Comparison of ENCODE assay signal across 9 mouse cellular contexts in the genomic region with DNA sequence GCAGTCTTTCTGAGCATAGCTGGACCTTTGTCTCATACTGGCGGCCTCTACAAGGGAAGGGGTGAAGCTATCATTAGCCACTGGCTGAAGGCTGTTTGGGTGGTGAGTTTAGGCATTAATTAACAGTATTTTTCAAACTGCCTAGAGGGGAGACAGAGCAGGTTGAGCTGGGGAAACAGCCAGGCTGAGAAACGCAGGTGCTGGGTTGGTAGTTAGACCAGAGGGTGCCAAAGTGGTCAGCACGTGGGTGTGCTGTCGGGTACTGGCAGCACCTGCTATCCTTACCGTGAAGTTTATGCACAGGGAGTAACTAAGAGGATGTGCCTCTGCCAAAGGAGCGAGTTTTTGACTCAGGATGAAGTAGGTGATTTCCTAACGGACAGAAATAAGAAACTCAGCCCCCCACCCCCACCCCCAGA. TPM values are rescaled to one million over a fixed set of nuclear protein-coding genes. Genes with fewer than 3 reads are reported as not detected.
DNase-seq lines count a peak whose midpoint lies in the region; ATAC-seq and TF ChIP-seq lines count a peak whose summit lies in the region.
"Had no signal": no experiment of that assay in that cellular context is flagged by ENCODE, and none has a peak within 500 bp of the region (broad histone marks: within the 10 kb centered on the region; RNA-seq: fewer than 3 reads in every experiment).

No protein-coding gene starts in this region.

- no peak for DNase-seq in heart, adult 11 months
- peak; percentile 85 for DNase-seq in brain, embryonic 14.5 days (ENCODE audit: low read depth)
- peak; percentile 4 for DNase-seq in hindbrain, embryonic 10.5 days (ENCODE audit: low spot score)
- DNase-seq in midbrain, embryonic 11.5 days (ENCODE audit: low spot score, missing footprints) = peak; percentile 87
- DNase-seq in adrenal gland, postnatal 25 days = no peak
- DNase-seq in left cerebral cortex, postnatal 36 days (ENCODE audit: low spot score in 2 of 2) = no peak
- DNase-seq in gastrocnemius, postnatal 4 days (ENCODE audit: low spot score in 2 of 2) = no peak
- DNase-seq: lung, adult 2 months had no signal

- no peaks in the 10 kb centered on the region for H3K36me3 ChIP-seq in heart, embryonic 12.5 days
- H3K36me3 ChIP-seq in hindbrain, embryonic 10.5 days = no peaks in the 10 kb centered on the region
- no peaks in the 10 kb centered on the region for H3K36me3 ChIP-seq in midbrain, embryonic 11.5 days (ENCODE audit: control insufficient read depth, insufficient read depth, low read length)

- H3K9ac ChIP-seq in heart, embryonic 12.5 days = no peak overlapping the region
- H3K9ac ChIP-seq in midbrain, embryonic 11.5 days (ENCODE audit: low read length) = no peak overlapping the region

- intact Hi-C loops in left cerebral cortex, postnatal 36 days (cut with DNase I) = no loop called here

- TF ChIP-seq CTCF in brain, embryonic 14.5 days (IDR thresholded peaks at IDR 0.05; ENCODE audit: borderline replicate concordance, extremely low read depth, insufficient read depth, insufficient read length) = no peak

- H3K4me3 ChIP-seq in heart, embryonic 12.5 days = no peak overlapping the region
- H3K4me3 ChIP-seq in hindbrain, embryonic 10.5 days = 0 out of 2 replicates have a peak overlapping the region, but pooled peaks have one; percentile 6
- no peak overlapping the region for H3K4me3 ChIP-seq in midbrain, embryonic 11.5 days (ENCODE audit: low read depth, low read length)

- H3K4me2 ChIP-seq in heart, embryonic 12.5 days = 0 out of 2 replicates have a peak overlapping the region, but pooled peaks have one; percentile 28
- H3K4me2 ChIP-seq in midbrain, embryonic 11.5 days = no peak overlapping the region

- no peaks in the 10 kb centered on the region for H3K9me3 ChIP-seq in heart, embryonic 12.5 days (replicated peaks)
- no peaks in the 10 kb centered on the region for H3K9me3 ChIP-seq in hindbrain, embryonic 10.5 days
- no peaks in the 10 kb centered on the region for H3K9me3 ChIP-seq in midbrain, embryonic 11.5 days (ENCODE audit: control insufficient read depth, low read length)

- 65% methylated on average over 7 of the region's 7 CpGs for WGBS in heart, embryonic 12.5 days
- 65% methylated on average over 7 of the region's 7 CpGs for WGBS in hindbrain, embryonic 10.5 days
- 76% methylated on average over 7 of the region's 7 CpGs for WGBS in midbrain, embryonic 11.5 days

- ATAC-seq in heart, embryonic 12.5 days (ENCODE audit: insufficient number of reproducible peaks, low FRiP score) = no peak
- peak; percentile 39 for ATAC-seq in midbrain, embryonic 11.5 days (ENCODE audit: low FRiP score)

- no peak for TF ChIP-seq POLR2A in brain, embryonic 14.5 days (IDR thresholded peaks at IDR 0.05; ENCODE audit: borderline replicate concordance, extremely low read depth, insufficient read depth, insufficient read length, poor library complexity, severe bottlenecking)

- no peaks in the 10 kb centered on the region for H3K27me3 ChIP-seq in heart, embryonic 12.5 days (replicated peaks)
- H3K27me3 ChIP-seq in hindbrain, embryonic 10.5 days (ENCODE audit: insufficient read depth, poor library complexity, severe bottlenecking) = no peaks in the 10 kb centered on the region
- H3K27me3 ChIP-seq in midbrain, embryonic 11.5 days (ENCODE audit: control insufficient read depth, insufficient read depth, low read length) = no peaks in the 10 kb centered on the region

- peaks cover 71% of the 10 kb centered on the region for H3K4me1 ChIP-seq in heart, embryonic 12.5 days (replicated peaks)
- H3K4me1 ChIP-seq in hindbrain, embryonic 10.5 days (replicated peaks) = peaks cover 55% of the 10 kb centered on the region
- peaks cover 14% of the 10 kb centered on the region for H3K4me1 ChIP-seq in midbrain, embryonic 11.5 days (ENCODE audit: control insufficient read depth, insufficient read depth, low read length)

- peak overlapping the region; percentile 25; the same call in 1 of the 2 replicates for H3K27ac ChIP-seq in heart, embryonic 12.5 days (ENCODE audit: poor library complexity, severe bottlenecking)
- H3K27ac ChIP-seq in hindbrain, embryonic 10.5 days = peak overlapping the region; percentile 81
- peak overlapping the region; percentile 37; the same call in 1 of the 2 replicates for H3K27ac ChIP-seq in midbrain, embryonic 11.5 days (ENCODE audit: low read depth, low read length)

RNA-seq across cellular contexts. Expression of gene Snx30, which starts 13.4 kb away (rescaled TPM):
- polyA plus RNA-seq in heart, embryonic 12.5 days (2016; fragmentation: Nextera tagmentation; extraction: Ambion mirVana) = 7.5 and 8.6 TPM in 2 replicates
- 9.3 and 16.0 TPM in 2 replicates for polyA plus RNA-seq in brain, embryonic 14.5 days (2012; rRNA removed)
- polyA plus RNA-seq in hindbrain, embryonic 10.5 days (2016; fragmentation: Nextera tagmentation; extraction: Ambion mirVana) = 14.4 and 14.6 TPM in 2 replicates
- 11.8 and 12.3 TPM in 2 replicates for polyA plus RNA-seq in midbrain, embryonic 11.5 days (2014; fragmentation: Nextera tagmentation; extraction: Ambion mirVana)
- total RNA-seq in adrenal gland, postnatal 25 days (2021) = 4.2 and 6.7 TPM in 2 replicates
- total RNA-seq in left cerebral cortex, postnatal 36 days (2021) = 10 to 100 TPM; 31.8 to 33.8 TPM
- total RNA-seq in gastrocnemius, postnatal 4 days (2021) = 10 to 100 TPM; 14.8 to 15.8 TPM

RNA-seq across cellular contexts. Expression of gene Inip, which starts 17.7 kb away (rescaled TPM):
- polyA plus RNA-seq in heart, embryonic 12.5 days (2016; fragmentation: Nextera tagmentation; extraction: Ambion mirVana) = 43.9 and 47.1 TPM in 2 replicates
- 31.3 and 32.8 TPM in 2 replicates for polyA plus RNA-seq in brain, embryonic 14.5 days (2012; rRNA removed)
- 86.7 and 103 TPM in 2 replicates for polyA plus RNA-seq in hindbrain, embryonic 10.5 days (2016; fragmentation: Nextera tagmentation; extraction: Ambion mirVana)
- polyA plus RNA-seq in midbrain, embryonic 11.5 days (2014; fragmentation: Nextera tagmentation; extraction: Ambion mirVana) = 110 and 121 TPM in 2 replicates
- total RNA-seq in adrenal gland, postnatal 25 days (2021) = 19.0 and 19.9 TPM in 2 replicates
- 10 to 100 TPM; 21.3 to 23.5 TPM for total RNA-seq in left cerebral cortex, postnatal 36 days (2021)
- total RNA-seq in gastrocnemius, postnatal 4 days (2021) = 1 to 10 TPM; 7.5 to 9.3 TPM

Comparison
In these comparisons a context has a peak if more than half of its experiments do, and no peak if none do; other contexts are left out.
1. H3K27ac ChIP-seq: peak in every context shown above with its lines; median percentile 81 in hindbrain, embryonic 10.5 days; 37 in midbrain, embryonic 11.5 days; 25 in heart, embryonic 12.5 days.
2. DNase-seq: peak in brain, embryonic 14.5 days (single experiment), hindbrain, embryonic 10.5 days (single experiment) and midbrain, embryonic 11.5 days (single experiment); none in heart, adult 11 months (single experiment), adrenal gland, postnatal 25 days (single experiment), left cerebral cortex, postnatal 36 days (0 of 2) and gastrocnemius, postnatal 4 days (0 of 2).